Mouse (Mus musculus) Muller cell, postnatal 12 days (primary cell): Measurements from ENCODE around the gene Fam129a.

Source experiments
- DNase-seq: peaks from one replicate; pipeline ENCODE4 v3.0.0-alpha.2; 2015; ENCODE audit errors: inconsistent ontology term

The Fam129a gene

DNA sequence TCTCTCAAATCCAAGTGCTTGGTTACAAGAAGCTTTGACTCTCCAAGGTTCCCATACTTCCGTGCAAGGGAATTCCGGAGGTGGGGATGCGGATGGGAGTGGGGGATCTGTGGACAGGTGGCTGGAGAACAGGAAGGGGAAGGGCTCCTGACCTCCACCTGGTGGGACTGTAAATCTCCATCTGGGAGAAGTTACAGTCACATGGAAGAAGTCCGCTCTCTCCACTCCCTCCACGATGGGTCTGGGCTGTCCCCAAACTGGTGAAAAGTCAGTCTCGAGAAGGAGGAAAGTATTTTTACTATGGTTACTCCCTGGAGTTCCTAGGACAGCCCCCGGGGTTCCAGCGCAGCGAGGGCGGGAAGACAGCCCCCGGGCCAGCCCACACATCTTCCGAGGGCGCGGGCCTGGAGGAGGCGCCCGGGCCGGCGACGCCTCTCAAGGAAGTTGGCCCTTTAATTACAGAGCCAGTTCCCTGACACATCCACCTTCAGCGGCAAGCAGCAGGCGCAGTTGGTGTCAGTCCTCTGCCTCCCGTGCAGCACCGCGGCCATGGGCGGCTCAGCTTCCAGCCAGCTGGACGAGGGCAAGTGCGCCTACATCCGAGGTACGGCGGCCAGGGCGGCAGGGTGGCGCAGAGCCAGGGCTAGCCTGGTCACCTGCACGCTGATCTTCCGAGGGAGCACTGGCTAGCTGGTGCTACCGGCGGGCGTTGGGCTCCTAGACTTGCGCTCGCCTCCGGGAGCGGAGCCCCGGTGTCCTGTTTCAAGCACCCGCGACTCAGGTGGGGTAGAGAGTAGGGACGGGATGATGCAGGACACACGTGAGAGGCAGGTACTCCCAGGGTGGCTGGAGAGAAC is at the start of gene Fam129a:
Gene Fam129a, plus strand, starts transcription at position 206 of the 857 bp plus-strand sequence.
- DNase-seq, result peak; percentile 26

DNA sequence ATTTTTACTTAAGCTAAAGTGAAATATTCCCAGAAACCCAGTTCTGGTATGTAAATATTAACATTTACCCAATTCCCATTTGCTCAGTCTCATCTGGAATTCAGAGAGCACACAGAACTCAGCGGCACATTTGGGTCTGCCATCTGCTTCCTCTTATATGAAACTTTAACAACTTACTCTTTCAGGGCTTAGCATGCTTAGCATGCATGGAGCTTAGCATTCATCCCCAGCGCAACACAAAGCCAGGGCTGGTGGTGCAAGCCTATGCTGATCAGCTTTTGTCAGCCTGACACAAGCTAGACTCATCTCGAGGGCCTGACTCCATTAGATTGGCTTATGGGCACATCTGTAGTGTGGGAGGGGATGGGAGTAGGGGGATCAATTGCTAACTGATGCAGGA is 44.3 kb upstream of the Fam129a start:
- DNase-seq, result no peak

DNA sequence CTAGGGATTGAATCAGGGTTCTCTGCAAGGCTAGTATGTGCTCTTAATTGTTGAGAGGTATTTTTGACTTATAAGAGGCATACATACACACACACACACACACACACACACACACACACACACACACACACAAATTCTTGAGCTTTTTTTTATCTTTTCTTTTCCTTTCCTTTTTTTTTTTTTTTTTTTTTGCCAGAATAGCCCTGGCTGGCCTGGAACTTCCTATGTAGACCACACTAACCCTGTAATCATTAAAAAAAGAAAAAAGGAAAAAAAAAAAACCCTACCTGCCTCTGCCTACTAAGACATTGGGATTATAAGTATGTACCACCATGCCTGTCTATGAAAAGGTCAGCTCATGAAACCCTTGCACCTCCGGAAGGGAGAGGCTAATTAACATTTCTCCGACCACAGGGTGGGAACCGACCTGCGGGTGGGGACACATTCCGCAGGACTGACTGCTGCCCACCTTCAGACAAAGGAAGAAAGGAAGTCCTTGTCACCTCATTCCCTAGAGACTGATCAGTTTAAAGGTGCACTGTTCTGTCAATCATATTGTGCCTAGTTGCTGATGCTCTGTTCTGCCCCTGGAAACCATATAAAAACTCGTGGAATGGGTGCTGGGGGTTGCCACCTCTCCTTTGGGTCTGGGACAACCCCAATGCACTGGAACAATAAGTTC is 27.0 kb upstream of the Fam129a start:
- DNase-seq, result no peak

DNA sequence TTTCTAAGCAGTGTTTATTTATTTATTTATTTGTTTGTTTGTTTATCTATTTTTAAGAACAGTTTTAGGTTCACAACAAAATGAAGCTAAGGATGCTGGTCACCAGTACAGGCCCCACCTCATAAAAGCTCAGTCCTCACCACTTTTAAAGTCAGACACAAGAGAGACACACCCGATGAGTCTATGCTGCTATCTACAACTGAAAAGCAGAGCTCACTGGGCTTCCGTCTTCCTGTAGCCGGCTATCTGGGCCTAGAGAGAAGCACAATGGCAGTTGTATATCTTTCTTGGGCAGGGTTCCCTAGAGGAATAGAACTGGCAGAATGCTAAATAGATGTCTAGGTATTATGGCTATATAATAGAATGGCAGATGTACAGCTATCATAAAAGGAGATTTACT is 26.4 kb upstream of the Fam129a start:
- DNase-seq, result no peak

DNA sequence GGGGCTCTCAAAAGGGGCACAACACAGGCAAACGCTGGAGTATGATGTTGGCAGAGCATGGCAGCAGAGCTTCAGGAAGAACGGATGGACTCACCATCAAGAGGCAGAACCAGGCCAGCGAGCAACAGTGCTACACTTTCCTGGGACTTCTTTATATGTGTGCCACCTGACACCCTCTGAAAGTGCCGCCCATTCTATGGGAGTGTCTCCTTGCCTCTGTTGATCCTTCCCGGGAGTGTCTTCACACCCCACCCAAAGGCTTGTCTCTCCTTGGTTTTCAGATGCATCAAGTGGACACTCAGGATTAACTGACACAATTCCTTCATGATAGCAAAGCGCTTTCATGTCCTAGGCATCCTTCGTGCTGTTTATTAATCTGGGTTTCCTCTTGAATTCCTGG is 25.4 kb upstream of the Fam129a start:
- DNase-seq, result no peak

DNA sequence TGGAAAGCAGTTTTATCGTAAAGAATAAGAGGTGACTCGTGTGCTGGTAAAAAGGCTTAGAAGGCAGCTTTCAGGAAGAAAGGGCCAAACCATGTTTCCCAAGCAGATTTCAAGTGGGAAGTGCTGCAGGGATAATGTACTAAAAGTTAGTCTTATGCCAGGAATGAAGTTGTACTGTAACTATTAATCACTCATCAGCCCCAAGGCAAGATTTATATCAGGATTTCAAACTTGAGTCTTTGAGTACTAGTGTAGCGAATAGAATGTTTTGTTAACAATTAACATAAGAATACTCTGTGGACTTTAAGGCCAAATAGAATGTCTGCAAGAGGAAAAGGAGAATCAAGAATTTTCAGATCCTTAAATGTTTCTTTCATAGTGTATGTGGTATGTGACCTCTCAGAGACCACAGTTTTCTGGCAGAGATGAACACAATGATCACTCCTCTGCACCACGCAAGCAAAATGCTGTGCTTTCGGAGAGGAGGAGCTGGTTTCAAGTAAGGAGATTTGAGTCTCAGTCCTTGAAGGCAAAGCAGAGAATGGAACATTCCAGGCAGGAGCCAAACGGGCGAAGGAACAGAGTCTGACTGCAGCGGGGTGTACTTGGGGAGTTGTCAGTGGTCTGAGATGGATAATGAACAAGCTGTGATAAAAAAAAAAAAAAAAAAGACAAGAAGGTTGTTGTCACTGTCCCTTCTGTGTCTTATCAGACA is 21.9 kb upstream of the Fam129a start:
- DNase-seq, result no peak

DNA sequence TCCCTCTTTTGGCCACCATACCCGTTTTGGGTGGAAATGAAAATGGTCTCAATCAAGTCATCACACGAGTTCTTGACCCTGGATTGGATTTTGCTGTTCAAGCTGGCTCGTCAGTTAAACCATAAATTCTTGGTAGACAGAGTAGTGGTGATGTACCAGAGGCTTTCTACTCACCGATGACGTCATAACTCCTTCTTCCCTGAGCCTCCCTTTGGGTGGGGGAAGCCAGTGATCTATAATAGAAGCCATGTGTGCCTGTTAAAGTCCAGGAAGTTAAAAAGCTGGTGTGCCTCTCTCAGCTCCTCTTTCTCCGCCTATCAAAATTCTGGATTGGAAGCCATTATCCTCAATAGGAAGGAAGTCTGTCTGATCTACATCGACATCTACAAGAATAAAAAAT is 21.2 kb upstream of the Fam129a start:
- DNase-seq, result no peak

DNA sequence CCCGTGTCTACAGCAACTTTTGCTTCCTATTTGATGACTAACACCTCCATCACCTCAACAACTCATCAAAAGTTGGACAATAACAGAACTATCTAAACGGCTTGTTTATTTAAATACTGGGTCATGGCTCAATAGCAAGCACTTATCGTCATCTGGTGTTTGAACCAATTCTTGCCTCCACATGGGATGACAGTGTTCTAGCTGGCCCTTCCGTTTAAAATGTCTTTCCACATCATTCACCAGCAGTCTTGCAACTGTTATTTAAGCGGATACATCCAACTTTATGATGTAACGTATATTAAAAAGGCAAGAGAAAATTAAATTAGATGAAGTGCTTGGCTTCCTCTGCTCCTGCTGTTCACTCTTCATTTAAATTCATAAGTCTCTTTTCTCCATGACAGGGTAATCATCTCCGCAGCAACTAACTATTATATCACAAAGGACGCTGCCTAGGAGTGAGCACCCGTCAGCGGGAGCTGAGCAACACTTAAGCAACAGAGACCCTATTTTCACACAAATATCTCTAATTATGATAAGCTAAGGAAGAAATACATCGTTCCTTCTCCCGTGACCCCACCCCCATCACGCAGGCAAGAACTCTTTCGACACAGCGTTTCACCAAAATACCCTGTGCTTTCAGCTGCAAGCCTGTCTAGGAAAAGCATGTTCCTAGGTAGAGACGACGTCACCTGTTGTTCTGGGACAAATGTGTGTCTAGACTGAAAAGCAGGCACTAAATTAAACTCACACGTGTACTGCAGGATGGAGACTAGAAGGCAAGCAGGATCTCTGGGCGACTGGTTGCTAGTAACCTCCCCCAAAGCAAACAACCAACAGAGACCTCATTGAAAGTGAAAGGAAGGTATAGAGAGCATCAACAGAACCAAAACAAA is 20.2 kb upstream of the Fam129a start:
- no peak for DNase-seq

DNA sequence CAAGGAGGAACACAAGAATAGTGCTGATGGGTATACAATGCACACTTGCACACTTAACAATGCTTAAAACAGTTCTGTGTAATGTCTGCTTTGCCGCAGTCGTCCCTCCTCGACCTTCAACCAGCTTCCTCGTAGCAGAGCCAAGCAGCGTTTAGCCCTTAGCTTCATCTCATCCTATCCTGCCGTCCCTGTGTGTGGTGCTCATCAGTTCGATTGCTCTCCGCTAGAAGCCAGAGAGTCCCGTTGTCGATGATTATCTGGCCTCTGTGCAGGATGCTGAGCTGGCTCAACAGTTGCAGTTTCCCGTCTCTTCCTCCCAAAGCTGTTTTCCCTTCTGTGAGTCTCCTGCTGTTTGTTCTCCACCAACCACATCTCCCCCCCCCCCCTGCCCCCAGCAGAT is 10.4 kb upstream of the Fam129a start:
- no peak for DNase-seq

DNA sequence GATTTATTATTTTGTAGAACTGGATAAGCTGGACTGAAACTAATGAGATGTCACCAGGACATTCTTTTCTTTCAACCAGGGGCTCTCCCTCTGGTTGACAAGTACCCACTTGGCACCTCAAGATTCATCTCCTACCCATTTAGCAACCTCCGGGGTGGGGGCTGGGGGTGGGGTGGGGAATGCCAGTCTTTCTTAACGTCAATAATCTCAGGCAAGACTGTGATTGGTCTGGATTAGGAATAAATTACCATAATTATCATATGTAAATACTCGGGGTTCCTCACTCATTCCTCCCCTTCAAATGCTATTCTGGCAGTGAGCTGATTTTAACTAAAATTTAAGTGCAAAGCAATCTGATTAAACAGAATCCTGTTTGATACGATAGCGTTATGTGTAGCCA is 7.6 kb upstream of the Fam129a start:
- DNase-seq, result no peak

DNA sequence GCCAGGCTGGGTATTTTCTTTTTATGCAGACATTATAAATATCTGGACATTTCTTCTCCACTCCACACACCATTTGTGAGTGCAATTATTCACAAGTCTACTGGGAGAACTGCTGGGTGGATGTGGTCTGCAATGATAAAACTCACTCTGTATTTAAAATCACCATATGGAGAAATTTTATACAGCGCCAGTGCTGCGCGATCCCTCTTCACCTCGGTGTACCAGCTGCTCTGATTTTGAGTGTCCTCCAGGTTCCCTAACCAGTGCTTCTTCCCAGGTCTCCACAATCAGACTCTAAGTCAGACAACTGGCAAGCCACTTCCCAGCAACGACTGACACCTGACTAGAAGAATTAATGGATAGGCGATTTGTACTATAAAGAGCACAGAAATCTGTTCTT is 7.1 kb upstream of the Fam129a start:
- no peak for DNase-seq

DNA sequence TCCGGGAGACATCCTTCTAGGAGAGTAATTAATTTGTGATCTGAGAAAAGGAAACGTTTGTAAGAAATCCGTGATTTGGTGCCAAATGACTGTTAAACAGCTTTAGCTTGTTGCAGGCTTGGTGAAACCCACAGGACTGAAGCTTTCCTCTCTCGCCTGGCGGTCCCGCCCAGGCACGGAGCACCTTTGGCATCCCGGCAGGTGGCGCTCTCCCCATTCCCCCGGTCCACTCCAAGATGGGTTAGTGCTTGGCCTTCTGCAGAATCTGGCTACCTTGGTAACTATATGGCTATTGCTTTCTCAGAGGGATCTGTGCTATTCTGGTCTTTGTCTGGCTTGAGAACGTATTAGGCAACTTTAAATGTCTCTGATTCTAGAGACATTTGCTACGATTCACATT is 6.6 kb upstream of the Fam129a start:
- peak; percentile 81 for DNase-seq

DNA sequence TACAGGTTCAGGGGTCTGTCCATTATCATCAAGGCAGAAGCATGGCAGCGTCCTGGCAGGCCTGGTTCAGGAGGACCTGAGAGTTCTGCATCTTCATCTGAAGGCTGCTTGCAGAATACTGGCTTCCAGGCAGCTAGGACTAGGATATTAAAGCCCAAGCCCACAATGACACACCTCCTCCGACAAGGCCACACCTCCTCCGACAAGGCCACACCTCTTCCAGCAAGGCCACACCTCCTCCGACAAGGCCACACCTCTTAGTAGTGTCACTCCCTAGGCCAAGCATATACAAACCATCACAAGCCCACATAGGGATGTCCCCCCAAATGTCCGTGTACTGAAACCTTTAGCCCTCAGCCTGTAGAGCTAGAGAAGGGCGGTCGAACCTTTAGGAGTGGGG is 2.3 kb upstream of the Fam129a start:
- no peak for DNase-seq

DNA sequence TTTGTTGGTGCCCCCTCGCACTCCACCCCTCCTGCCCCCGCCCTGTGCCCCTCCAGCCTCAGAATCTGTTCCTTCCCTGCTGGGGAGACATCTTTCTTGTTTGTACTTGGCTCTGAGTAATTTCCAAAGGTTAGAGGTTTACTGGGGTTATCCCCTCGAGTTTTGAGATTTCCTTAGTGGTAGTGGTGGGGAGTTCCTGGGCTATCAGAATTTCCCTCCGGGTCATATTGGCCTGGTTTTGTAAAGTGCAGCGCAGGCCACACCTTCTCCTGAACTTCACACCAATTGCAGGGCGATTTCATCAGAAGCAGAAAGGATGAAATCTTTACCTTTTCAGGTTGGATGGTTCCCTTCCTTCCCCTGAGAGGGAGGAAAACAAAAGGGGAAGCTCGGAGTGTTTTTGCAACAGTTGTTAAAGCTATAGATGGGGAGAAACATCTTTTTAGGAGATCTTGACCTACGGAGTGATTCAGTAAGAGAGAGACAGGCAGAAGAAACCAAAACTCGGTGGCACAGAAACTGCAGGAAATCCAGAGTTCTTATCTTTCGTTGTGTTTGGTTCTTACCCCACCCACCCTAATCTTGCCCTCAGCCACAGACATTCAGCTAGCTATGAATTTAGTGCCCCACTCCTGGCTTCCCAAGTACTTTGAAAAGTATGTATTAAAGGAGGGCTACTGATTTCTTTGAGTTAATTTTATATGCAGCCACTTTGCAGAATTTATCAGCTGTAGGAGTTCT is 1.0 kb downstream of the Fam129a start:
- DNase-seq, result no peak

DNA sequence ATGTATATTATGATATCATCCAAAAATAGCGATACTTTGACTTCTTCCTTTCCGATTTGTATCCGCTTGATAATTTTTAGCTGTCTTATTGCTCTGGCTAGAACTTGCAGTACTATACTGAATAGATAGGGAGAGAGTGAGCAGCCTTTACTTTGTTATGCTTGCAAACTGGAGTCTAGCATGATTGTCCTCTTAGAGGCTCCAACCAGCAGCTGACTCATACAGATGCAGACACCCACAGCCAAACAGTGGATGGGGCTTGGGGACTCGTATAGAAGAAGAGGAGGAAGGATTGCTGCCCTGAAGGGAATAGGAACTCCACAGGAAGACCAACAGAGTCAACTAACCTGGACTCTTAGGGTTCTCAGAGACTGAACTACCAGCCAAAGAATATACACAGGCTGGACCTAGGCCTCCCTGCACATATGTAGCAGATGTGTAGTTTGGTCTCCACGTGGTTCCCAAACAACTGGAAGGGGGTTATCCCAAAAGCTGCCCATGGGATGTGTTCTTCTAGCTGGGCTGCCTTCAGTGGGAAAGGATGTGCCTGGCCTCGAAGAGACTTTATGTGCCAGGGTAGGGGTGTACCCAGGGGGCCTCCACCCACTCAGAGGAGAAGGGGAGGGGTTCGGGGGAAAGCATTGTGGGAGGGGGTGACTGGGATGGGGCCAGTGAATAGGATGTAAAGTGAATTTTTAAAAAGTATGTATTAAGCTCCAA is 1.8 kb downstream of the Fam129a start:
- DNase-seq, result no peak

DNA sequence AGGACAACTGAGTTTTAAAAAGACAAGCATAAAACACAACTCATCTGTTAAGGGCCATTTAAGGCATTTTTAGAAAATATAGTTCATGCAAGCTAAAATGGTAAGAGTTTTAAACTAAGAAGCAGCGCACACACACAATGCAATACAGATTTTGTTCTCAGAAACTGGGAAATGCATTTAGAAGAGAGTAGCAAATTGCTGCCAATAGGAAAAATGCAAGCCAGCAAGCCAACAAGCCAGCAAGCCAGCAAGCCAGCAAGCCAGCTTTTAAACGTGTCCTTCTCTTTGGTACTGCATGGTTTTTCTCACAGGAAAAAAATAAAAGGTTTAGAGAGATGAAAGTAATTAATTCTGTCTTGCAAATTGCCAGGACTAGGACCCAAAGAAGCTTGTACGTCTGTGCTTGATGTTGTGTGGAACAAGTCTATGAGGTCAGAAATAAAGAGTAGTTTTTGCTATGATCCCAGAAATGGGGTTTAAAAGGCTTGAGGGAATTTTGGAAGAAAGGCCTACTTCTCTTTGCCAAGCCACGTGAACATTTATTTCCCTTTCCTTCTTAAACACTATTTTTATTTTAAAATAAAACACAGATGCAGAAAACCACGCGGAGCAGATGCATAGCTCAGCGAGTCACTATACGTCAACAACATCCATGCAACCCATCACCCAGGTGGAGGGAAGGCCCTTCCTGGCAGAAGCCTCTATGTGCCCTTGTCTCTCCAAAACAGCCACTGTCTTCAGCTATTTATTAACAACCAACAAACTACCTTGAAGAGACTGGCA is 9.4 kb downstream of the Fam129a start:
- DNase-seq, result no peak

DNA sequence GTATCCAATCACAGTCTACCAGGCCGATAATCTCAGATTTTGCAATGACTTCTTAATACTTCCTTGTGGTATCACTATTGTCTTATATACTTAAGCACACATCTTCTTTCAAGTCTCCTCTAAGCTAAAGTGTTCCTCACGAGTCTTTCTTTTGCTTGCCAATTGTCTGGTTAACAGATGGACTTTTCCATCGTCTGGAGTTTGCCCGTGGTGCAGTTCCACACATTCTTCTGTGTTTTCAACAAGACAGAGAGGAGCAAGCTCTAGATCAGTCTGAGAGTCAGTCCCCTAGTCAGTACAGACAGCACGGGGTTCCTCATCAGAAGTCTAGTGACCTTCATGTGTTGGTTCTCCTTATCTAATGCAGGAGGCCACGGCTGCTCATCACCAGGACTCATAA is 10.5 kb downstream of the Fam129a start:
- no peak for DNase-seq

DNA sequence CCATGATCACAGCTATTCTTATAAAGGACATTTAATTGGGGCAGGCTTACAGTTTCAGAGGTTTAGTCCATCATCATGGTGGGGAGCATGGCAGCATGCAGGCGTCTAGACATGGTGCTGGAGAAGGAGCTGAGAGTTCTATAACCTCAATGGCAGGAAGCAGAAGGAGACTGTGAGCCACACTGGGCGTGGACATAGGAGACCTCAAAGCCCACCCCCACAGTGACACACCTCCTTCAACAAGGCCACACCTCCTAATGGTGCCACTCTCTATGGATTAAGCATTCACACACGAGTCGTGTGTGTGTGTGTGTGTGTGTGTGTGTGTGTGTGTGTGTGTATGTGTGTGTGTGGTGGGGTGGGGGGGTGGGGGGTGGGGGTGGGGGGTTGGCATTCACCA is 11.0 kb downstream of the Fam129a start:
- no peak for DNase-seq

DNA sequence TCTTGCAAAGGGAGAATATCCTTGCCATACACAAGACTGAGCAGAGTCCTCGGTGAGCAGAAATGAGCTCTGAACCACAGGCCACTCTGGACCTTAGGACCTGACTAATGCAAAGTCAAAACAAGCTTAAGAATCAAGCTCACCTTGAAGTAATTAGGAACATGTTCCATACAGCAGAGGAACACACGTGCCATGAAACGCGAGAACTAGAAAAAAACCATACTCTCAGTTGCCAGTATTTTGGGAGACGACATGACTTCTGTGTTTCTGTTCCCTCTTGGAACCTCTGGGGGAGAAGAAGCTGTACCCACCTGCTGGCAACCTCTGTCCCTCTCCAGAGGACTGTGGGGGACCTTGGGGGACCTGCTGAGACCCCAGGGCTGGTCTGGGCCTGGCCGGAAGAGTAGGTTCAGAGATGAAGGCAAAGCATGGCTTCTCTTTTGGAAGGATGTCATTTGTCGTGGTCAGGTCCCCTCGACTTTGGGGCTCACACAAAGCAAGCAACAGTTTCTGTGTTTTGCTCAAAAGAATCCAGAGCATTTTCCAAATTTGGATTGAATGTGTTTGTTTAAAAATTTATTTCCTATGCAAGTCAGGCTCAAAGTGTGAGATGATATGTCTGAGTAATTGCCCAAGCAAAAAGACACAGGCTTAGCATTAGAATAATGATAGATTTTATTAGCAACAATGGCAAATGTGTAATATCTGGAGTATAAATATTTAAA is 12.6 kb downstream of the Fam129a start:
- DNase-seq, result no peak
